Mouse (Mus musculus): Measurements from ENCODE around the gene Vwa5b2.

GRCm38 (mm10) chr16:20595737-20596136, 6.5 kb downstream of the Vwa5b2 start:
- TF ChIP-seq CTCF (IDR thresholded peaks at IDR 0.05; ENCODE audit: borderline replicate concordance, insufficient read depth, low read depth, low read length) (no peak), POLR2A (IDR thresholded peaks at IDR 0.05; ENCODE audit: borderline replicate concordance, insufficient read depth, low read length) (no peak)
